Mouse (Mus musculus): ENCODE measurements around the gene Nae1.

The Nae1 gene

GRCm38 (mm10) chr8:104533551-104533950 is 886 bp downstream of the Nae1 start:
- no peak for DNase-seq (ENCODE audit: low read depth, low spot score)

- no peak for DNase-seq (ENCODE audit: low read depth, low spot score)
Measured at GRCm38 (mm10) chr8:104529671-104530070, 4.8 kb downstream of the Nae1 start.

- no peak for DNase-seq (ENCODE audit: low read depth, low spot score)
Measured at GRCm38 (mm10) chr8:104517872-104518271, 16.6 kb downstream of the Nae1 start.

- no peak for DNase-seq (ENCODE audit: low read depth, low spot score)
Measured at GRCm38 (mm10) chr8:104510134-104510533, 24.3 kb downstream of the Nae1 start.

GRCm38 (mm10) chr8:104509061-104510006 is 25.1 kb downstream of the Nae1 start, which contains the start of gene Terb1:
Terb1 (minus strand) TSS chr8:104509910.
- DNase-seq (ENCODE audit: low read depth, low spot score) = no peak

- no peak for DNase-seq (ENCODE audit: low read depth, low spot score)
Measured at GRCm38 (mm10) chr8:104479091-104479490, 55.3 kb downstream of the Nae1 start.

- no peak for DNase-seq (ENCODE audit: low read depth, low spot score)
Measured at GRCm38 (mm10) chr8:104472465-104472864, 62.0 kb downstream of the Nae1 start.

GRCm38 (mm10) chr8:104467463-104467862 is 67.0 kb downstream of the Nae1 start:
- DNase-seq (ENCODE audit: low read depth, low spot score) = no peak

All from retina, postnatal 7 days (tissue).